Mouse (Mus musculus) limb, embryonic 14.5 days (tissue): Measurements from ENCODE around the gene Tspan13. TPM values are rescaled to one million over a fixed set of nuclear protein-coding genes. Genes with fewer than 3 reads are reported as not detected.
A peak's percentile ranks its signal among the peaks of the same experiment; 100 is the strongest.

Experiments
- ATAC-seq: fragments of 200-750 bp; cut with Nextera tagmentation; 2 replicates; pipeline ENCODE4 v1.8.0; 2017; ENCODE audit warnings: low read depth, moderate number of reproducible peaks, moderate TSS enrichment; ENCODE audit not compliant: low FRiP score
- DNase-seq: peaks from one replicate; pipeline ENCODE4 v3.0.0-alpha.2; 2015; ENCODE audit warnings: low spot score
- H3K27ac ChIP-seq: fragments of 300-500 bp; sonication (generic); replicated peaks from 2 replicates; pipeline ENCODE4 v1.5.1; 2014; ENCODE audit warnings: low read depth, mild to moderate bottlenecking, low read length, moderate library complexity, mixed read lengths
- H3K27me3 ChIP-seq: fragments of 300-500 bp; sonication (generic); 2 replicates; pipeline ENCODE4 v1.6.1; 2014; ENCODE audit warnings: low read length, mixed read lengths; ENCODE audit not compliant: control insufficient read depth, insufficient read depth
- H3K36me3 ChIP-seq: fragments of 300-500 bp; sonication (generic); 2 replicates; pipeline ENCODE4 v1.6.1; 2014; ENCODE audit warnings: mild to moderate bottlenecking, low read length, moderate library complexity, mixed read lengths; ENCODE audit not compliant: control insufficient read depth, insufficient read depth
- H3K4me1 ChIP-seq: fragments of 300-500 bp; sonication (generic); 2 replicates; pipeline ENCODE4 v1.6.1; 2014; ENCODE audit warnings: antibody characterized with exemption, low read length, mixed read lengths; ENCODE audit not compliant: control insufficient read depth, insufficient read depth
- H3K4me2 ChIP-seq: fragments of 300-500 bp; sonication (generic); replicated peaks from 2 replicates; pipeline ENCODE4 v1.6.1; 2014; ENCODE audit warnings: low read depth, mild to moderate bottlenecking, low read length, moderate library complexity; ENCODE audit not compliant: severe bottlenecking
- H3K4me3 ChIP-seq: fragments of 300-500 bp; sonication (generic); replicated peaks from 2 replicates; pipeline ENCODE4 v1.5.1; 2014; ENCODE audit warnings: low read length
- H3K9ac ChIP-seq: fragments of 300-500 bp; sonication (generic); 2 replicates; pipeline ENCODE4 v1.6.1; 2014; ENCODE audit warnings: mild to moderate bottlenecking, low read depth, low read length, moderate library complexity; ENCODE audit not compliant: severe bottlenecking
- H3K9me3 ChIP-seq: fragments of 300-500 bp; sonication (generic); 2 replicates; pipeline ENCODE4 v1.6.1; 2016; ENCODE audit warnings: low read length; ENCODE audit not compliant: control insufficient read depth
- POLR2A ChIP-seq: fragments of 200-500 bp; IDR thresholded peaks from 2 replicates; pipeline ENCODE4 v1.8.0; 2012; ENCODE audit warnings: inconsistent platforms, mild to moderate bottlenecking, moderate library complexity, borderline replicate concordance; ENCODE audit not compliant: insufficient read depth, insufficient read length; ENCODE audit errors: extremely low read depth
- WGBS: fragments of 180-500 bp; shearing (Covaris S2); extraction: QIAGEN DNeasy Blood & Tissue Kit; methylation state at CpG from one replicate; pipeline ENCODE4 v1.1.7; 2014; 5-methylcytosine and 5-hydroxymethylcytosine counted together
- polyA plus RNA-seq, 2 experiments: library from polyadenylated mRNA; depleted of rRNA in 1 of 2; stranded (reverse) in 1 of 2; unstranded in 1 of 2; fragments of >200 nt; fragmentation: Nextera tagmentation in 1 of 2; extraction: Ambion mirVana in 1 of 2; gene quantifications; 2 replicates each; pipeline versions ENCODE4 v1.2.1 to v1.2.3; 2012 to 2014

Tspan13 gene
- polyA plus RNA-seq, 2 experiments: 38.3 to 40.4 TPM

GRCm38 (mm10) chr12:36004714-36005113, 37.6 kb downstream of the Tspan13 start:
- WGBS: 68% methylated on average over 4 of the region's 4 CpGs
- no peak for TF ChIP-seq POLR2A

GRCm38 (mm10) chr12:35995799-35996198, 46.5 kb downstream of the Tspan13 start:
- Histone ChIP-seq H3K4me3 (no peak overlapping the region), H3K9ac (no peak overlapping the region), H3K4me1 (no peaks in the 10 kb centered on the region), H3K36me3 (no peaks in the 10 kb centered on the region), H3K9me3 (no peaks in the 10 kb centered on the region), H3K27ac (no peak overlapping the region), H3K27me3 (no peaks in the 10 kb centered on the region), H3K4me2 (no peak overlapping the region)
- 32% methylated on average over 5 of the region's 5 CpGs for WGBS
- DNase-seq (peak; percentile 53), ATAC-seq (no peak)
- no peak for TF ChIP-seq POLR2A

More at GRCm38 (mm10) chr12:36004714-36005113, 37.6 kb downstream of the Tspan13 start:
- no peak overlapping the region for H3K4me3 ChIP-seq
- DNase-seq (no peak), ATAC-seq (no peak)
- no peak overlapping the region for H3K27ac ChIP-seq
- no peaks in the 10 kb centered on the region for H3K4me1 ChIP-seq
- H3K36me3 ChIP-seq: no peaks in the 10 kb centered on the region
- no peaks in the 10 kb centered on the region for H3K27me3 ChIP-seq
- no peak overlapping the region for H3K9ac ChIP-seq
- no peaks in the 10 kb centered on the region for H3K9me3 ChIP-seq
- H3K4me2 ChIP-seq: no peak overlapping the region

- DNase-seq (no peak), ATAC-seq (no peak)
- H3K27ac ChIP-seq: no peak overlapping the region
- no peaks in the 10 kb centered on the region for H3K9me3 ChIP-seq
- no peak overlapping the region for H3K4me3 ChIP-seq
- TF ChIP-seq POLR2A: no peak
- no peaks in the 10 kb centered on the region for H3K4me1 ChIP-seq
- no peak overlapping the region for H3K4me2 ChIP-seq
- H3K36me3 ChIP-seq: no peaks in the 10 kb centered on the region
- H3K9ac ChIP-seq: no peak overlapping the region
- no peaks in the 10 kb centered on the region for H3K27me3 ChIP-seq
These were observed 48.2 kb downstream of the Tspan13 start for GRCm38 (mm10) chr12:35994098-35994497.

- TF ChIP-seq POLR2A: no peak
- no peaks in the 10 kb centered on the region for H3K27me3 ChIP-seq
- WGBS: 73% methylated on average over 3 of the region's 3 CpGs
- H3K27ac ChIP-seq: no peak overlapping the region
- H3K4me3 ChIP-seq: no peak overlapping the region
- H3K4me2 ChIP-seq: no peak overlapping the region
- no peak for DNase-seq
- no peak overlapping the region for H3K9ac ChIP-seq
- no peaks in the 10 kb centered on the region for H3K9me3 ChIP-seq
- no peaks in the 10 kb centered on the region for H3K4me1 ChIP-seq
- no peak for ATAC-seq
- H3K36me3 ChIP-seq: no peaks in the 10 kb centered on the region
These were observed 48.7 kb downstream of the Tspan13 start for GRCm38 (mm10) chr12:35993583-35993982.

GRCm38 (mm10) chr12:35992711-35993110, 49.6 kb downstream of the Tspan13 start, which contains the start of gene Agr2:
Agr2 (plus strand) TSS chr12:35992907.
- no peak within 1 kb of the TSS for H3K4me3 ChIP-seq
- WGBS: 52% methylated on average over 9 of the region's 9 CpGs
- no peaks in the 10 kb centered on the region for H3K4me1 ChIP-seq
- H3K36me3 ChIP-seq: no peaks in the 10 kb centered on the region
- H3K9ac ChIP-seq: no peak within 1 kb of the TSS
- ATAC-seq (no peak), DNase-seq (no peak)
- TF ChIP-seq POLR2A: no peak
- H3K9me3 ChIP-seq: no peaks in the 10 kb centered on the region
- no peaks in the 10 kb centered on the region for H3K27me3 ChIP-seq
- H3K4me2 ChIP-seq: no peak within 1 kb of the TSS
- no peak within 1 kb of the TSS for H3K27ac ChIP-seq

- ATAC-seq (no peak), DNase-seq (no peak)
- 92% methylated on average over 5 of the region's 5 CpGs for WGBS
- H3K9me3 ChIP-seq: no peaks in the 10 kb centered on the region
- H3K4me1 ChIP-seq: peaks cover 10% of the 10 kb centered on the region
- TF ChIP-seq POLR2A: no peak
- H3K36me3 ChIP-seq: no peaks in the 10 kb centered on the region
- H3K9ac ChIP-seq: no peak overlapping the region
- no peaks in the 10 kb centered on the region for H3K27me3 ChIP-seq
- no peak overlapping the region for H3K27ac ChIP-seq
- H3K4me2 ChIP-seq: no peak overlapping the region
- no peak overlapping the region for H3K4me3 ChIP-seq
These were observed 57.6 kb downstream of the Tspan13 start for GRCm38 (mm10) chr12:35984743-35985142.
